Comparison of ENCODE assay signal across 16 mouse cellular contexts in the genomic region with DNA sequence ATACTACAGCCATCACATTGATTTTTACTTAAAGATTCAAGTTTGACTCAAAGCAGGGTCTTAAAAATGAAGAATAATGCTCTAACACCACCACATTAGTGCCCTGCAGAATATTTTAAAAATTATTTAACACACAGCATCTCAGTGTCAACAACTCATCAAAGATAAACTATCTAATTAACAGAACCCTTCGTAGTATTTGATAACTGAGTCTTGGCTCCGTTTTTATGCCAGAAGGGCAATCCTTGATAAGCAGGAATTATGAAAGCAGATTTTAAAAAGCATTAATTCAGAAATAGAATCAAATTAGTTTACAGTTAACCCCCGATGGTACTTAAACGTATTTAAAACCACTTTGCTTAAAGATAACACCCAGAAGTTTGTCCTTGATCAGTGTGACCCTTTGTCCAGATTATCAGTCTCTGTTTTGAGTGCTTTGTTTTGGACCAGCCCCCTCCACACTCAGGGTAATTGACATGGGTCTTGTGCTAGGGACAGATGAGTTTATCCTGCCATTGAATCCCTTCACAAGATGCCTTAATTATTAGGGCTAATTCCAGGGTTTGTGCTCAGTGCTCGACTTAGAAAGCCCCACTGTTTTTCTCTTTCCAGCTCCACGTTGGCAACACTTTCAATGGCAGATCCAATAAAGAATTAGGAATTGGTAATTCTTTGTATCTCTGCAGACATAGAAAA.
"Had no signal": no experiment of that assay in that cellular context is flagged by ENCODE, and none has a peak within 500 bp of the region (broad histone marks: within the 10 kb centered on the region; RNA-seq: fewer than 3 reads in every experiment).

No protein-coding gene starts in this region.

- H3K4me1 ChIP-seq: lung, embryonic 15.5 days; megakaryocyte, embryonic 14.5 days; midbrain, embryonic 12.5 days; midbrain, embryonic 15.5 days; neural tube, embryonic 12.5 days; stomach, embryonic 15.5 days had no signal

- H3K9ac ChIP-seq: lung, embryonic 15.5 days; midbrain, embryonic 12.5 days; midbrain, embryonic 15.5 days; neural tube, embryonic 12.5 days; stomach, embryonic 15.5 days had no signal

- ATAC-seq: lung, postnatal 0 days; midbrain, embryonic 15.5 days had no signal

- H3K9me3 ChIP-seq: lung, embryonic 15.5 days; megakaryocyte, embryonic 14.5 days; midbrain, embryonic 12.5 days; midbrain, embryonic 15.5 days; neural tube, embryonic 12.5 days; stomach, embryonic 15.5 days had no signal

- H3K27ac ChIP-seq: lung, embryonic 15.5 days; macrophage; midbrain, embryonic 12.5 days; midbrain, embryonic 15.5 days; neural tube, embryonic 12.5 days; stomach, embryonic 15.5 days; stomach, postnatal 0 days had no signal

- DNase-seq: lung, adult 18-20 months; lung, postnatal 14 days; lung, postnatal 36 days; right cerebral cortex, postnatal 14 days; thymus, adult 2 months; thymus, postnatal 25 days; thymus, postnatal 4 days had no signal

- H3K4me3 ChIP-seq: lung, embryonic 15.5 days; megakaryocyte, embryonic 14.5 days; midbrain, embryonic 12.5 days; midbrain, embryonic 15.5 days; neural tube, embryonic 12.5 days; stomach, embryonic 15.5 days had no signal

- H3K36me3 ChIP-seq: lung, embryonic 15.5 days; midbrain, embryonic 12.5 days; midbrain, embryonic 15.5 days; neural tube, embryonic 12.5 days; stomach, embryonic 15.5 days had no signal

- H3K4me2 ChIP-seq: lung, embryonic 15.5 days; midbrain, embryonic 12.5 days; midbrain, embryonic 15.5 days; neural tube, embryonic 12.5 days; stomach, embryonic 15.5 days had no signal

- H3K27me3 ChIP-seq: lung, embryonic 15.5 days; megakaryocyte, embryonic 14.5 days; midbrain, embryonic 12.5 days; midbrain, embryonic 15.5 days; neural tube, embryonic 12.5 days; stomach, embryonic 15.5 days had no signal
